Mouse (Mus musculus) ovary, postnatal 14 days (tissue): ENCODE measurements at regions not wholly inside any gene's neighbourhood (a gene's known extent, or its start where the extent isn't known, plus 50 kb on each side); places are given as distances from the start of the nearest gene placed in this dataset.
A peak's percentile ranks its signal among the peaks of the same experiment; 100 is the strongest.

ENCODE experiments used
- DNase-seq: peaks from one replicate; pipeline ENCODE4 v3.0.0; 2022; ENCODE audit warnings: low spot score

GRCm38 (mm10) chrX:61652377-61652776 is 56.9 kb upstream of the Ldoc1 start:
- no peak for DNase-seq

- DNase-seq, result peak; percentile 11
Observed at GRCm38 (mm10) chrX:61653077-61653476, 56.2 kb upstream of the Ldoc1 start.
